Mouse (Mus musculus) CD4-positive, CD25-positive, alpha-beta regulatory T cell, adult 9 weeks (primary cell): ENCODE results near the gene Nr2c2. TPM values are rescaled to one million over a fixed set of nuclear protein-coding genes. Genes with fewer than 3 reads are reported as not detected.

Experiments used
- polyA plus RNA-seq: library from polyadenylated mRNA; unstranded; fragments of 100-300 nt; shearing (Covaris generic); gene quantifications from one replicate; pipeline ENCODE4 v1.2.1, GENCODE M21; 2017

Gene Nr2c2
- 41.8 TPM for polyA plus RNA-seq

GRCm38 (mm10) chr6:92091130-92091591 is at the start of gene Nr2c2:
Gene Nr2c2, plus strand, starts transcription at chr6:92091390.

GRCm38 (mm10) chr6:92183621-92184131 is 92.5 kb downstream of the Nr2c2 start, which contains the start of gene Mrps25:
Gene Mrps25, minus strand, starts transcription at chr6:92184033.

GRCm38 (mm10) chr6:92214773-92215449 is 123.7 kb downstream of the Nr2c2 start, which contains the start of gene Rbsn:
Gene Rbsn, minus strand, starts transcription at chr6:92214925.

Other genes starting within 250 kb of the Nr2c2 start
- gene Ccdc174, start 213.3 kb upstream of the Nr2c2 start, polyA plus RNA-seq, result 41.2 TPM
- 0.62 TPM for gene 4930590J08Rik, start 188.6 kb upstream of the Nr2c2 start, polyA plus RNA-seq
- gene Fgd5, start 112.5 kb upstream of the Nr2c2 start, polyA plus RNA-seq, result not detected
- gene Mrps25, start 92.6 kb downstream of the Nr2c2 start, polyA plus RNA-seq, result 47.3 TPM
- gene Rbsn, start 123.5 kb downstream of the Nr2c2 start, polyA plus RNA-seq, result 33.2 TPM
- gene Trh, start 153.3 kb downstream of the Nr2c2 start, polyA plus RNA-seq, result 0.20 TPM